Mouse (Mus musculus) heart, adult 2 months (tissue): Measurements from ENCODE around the gene Parvg. TPM values are rescaled to one million over a fixed set of nuclear protein-coding genes. Genes with fewer than 3 reads are reported as not detected.

Experiments
- DNase-seq, 2 experiments: peaks; one replicate each; pipeline ENCODE4 v3.0.0; 2021
- H3K27ac ChIP-seq: fragments of 200-600 bp; 2 replicates; pipeline ENCODE4 v1.8.1; 2022
- H3K27me3 ChIP-seq: fragments of 200-500 bp; 2 replicates; pipeline ENCODE4 v1.6.1; 2012; ENCODE audit warnings: mild to moderate bottlenecking, low read length, inconsistent platforms, mixed read lengths; ENCODE audit not compliant: control insufficient read depth, insufficient read depth
- H3K36me3 ChIP-seq: fragments of 200-500 bp; 2 replicates; pipeline ENCODE4 v1.6.1; 2012; ENCODE audit warnings: low read length, inconsistent platforms; ENCODE audit not compliant: control insufficient read depth, insufficient read depth
- H3K4me1 ChIP-seq: fragments of 200-500 bp; 2 replicates; pipeline ENCODE4 v1.6.1; 2011; ENCODE audit warnings: low read length; ENCODE audit not compliant: control insufficient read depth, insufficient read depth
- H3K4me3 ChIP-seq: fragments of 200-600 bp; 2 replicates; pipeline ENCODE4 v1.8.1; 2022
- H3K79me2 ChIP-seq: fragments of 200-500 bp; replicated peaks from 2 replicates; pipeline ENCODE4 v1.6.1; 2012; ENCODE audit warnings: mild to moderate bottlenecking, inconsistent platforms, low read length, moderate library complexity, mixed read lengths; ENCODE audit not compliant: control insufficient read depth, insufficient read depth
- H3K9ac ChIP-seq: fragments of 200-500 bp; 2 replicates; pipeline ENCODE4 v1.6.1; 2012; ENCODE audit warnings: low read depth, mild to moderate bottlenecking, control low read depth, inconsistent platforms, low read length, mixed read lengths
- CTCF ChIP-seq: fragments of 200-600 bp; IDR thresholded peaks from 2 replicates; pipeline ENCODE4 v1.8.1; 2022; ENCODE audit warnings: antibody characterized with exemption, mild to moderate bottlenecking, moderate library complexity
- EP300 ChIP-seq: fragments of 200-500 bp; IDR thresholded peaks from 2 replicates; pipeline ENCODE4 v1.6.1; 2011; ENCODE audit warnings: low read depth, low read length, control low read depth; ENCODE audit not compliant: insufficient read depth
- POLR2A ChIP-seq: fragments of 200-500 bp; IDR thresholded peaks from 2 replicates; pipeline ENCODE4 v1.6.1; 2011; ENCODE audit warnings: mild to moderate bottlenecking, low read depth, low read length, control low read depth; ENCODE audit not compliant: insufficient read depth
- WGBS: fragments of 180-500 bp; shearing (Covaris S2); methylation state at CpG from one replicate; pipeline ENCODE4 v1.1.7; 2018; 5-methylcytosine and 5-hydroxymethylcytosine counted together
- intact Hi-C: fragments of 180-260 bp; cut with DNase I; formaldehyde crosslinking; loops from one replicate; pipeline ENCODE4 v1.15.1; 2025
- polyA plus RNA-seq: library from polyadenylated mRNA; depleted of rRNA; stranded (reverse); fragments of >200 nt; gene quantifications from 2 replicates; pipeline ENCODE4 v1.2.3, GENCODE M21; 2012
- total RNA-seq, 2 experiments: library from RNA; stranded (reverse); gene quantifications; 2 replicates each; pipeline ENCODE4 v1.2.3; 2021

Parvg gene
- total and polyA plus RNA-seq, 3 experiments = 1.3 to 2.5 (median 1.9) TPM

GRCm38 (mm10) chr15:84372801-84373200, 49.0 kb downstream of the Parvg start:
- Histone ChIP-seq H3K36me3 (no peaks in the 10 kb centered on the region), H3K79me2 (no peaks in the 10 kb centered on the region), H3K27me3 (no peaks in the 10 kb centered on the region), H3K4me1 (no peaks in the 10 kb centered on the region), H3K9ac (no peak overlapping the region), H3K4me3 (no peak overlapping the region), H3K27ac (no peak overlapping the region)
- DNase-seq = no peak
- WGBS = 74% methylated on average over 5 of the region's 5 CpGs
- intact Hi-C loops = no loop called here
- TF ChIP-seq POLR2A (no peak), EP300 (no peak), CTCF (no peak)

DNA sequence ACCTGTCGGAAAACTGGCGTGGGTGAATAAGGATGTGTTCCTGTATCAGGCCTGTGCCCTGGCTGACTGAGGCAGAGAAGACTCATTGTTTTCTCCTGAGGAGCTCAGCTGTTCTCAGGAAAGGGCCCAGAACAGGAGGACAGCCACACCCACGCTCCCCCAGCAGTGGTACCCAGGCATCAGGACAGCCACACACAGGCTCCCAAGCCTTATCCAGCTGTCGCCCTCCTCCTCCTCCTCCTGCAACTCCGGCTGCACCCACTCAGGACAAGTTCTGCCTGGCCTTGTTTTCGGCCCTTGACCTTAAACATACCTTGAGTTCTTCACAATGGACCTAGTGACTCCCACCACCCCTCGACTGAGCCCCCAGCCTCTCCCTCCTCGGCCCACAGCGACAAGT, 54.9 kb downstream of the Parvg start:
- 77% methylated on average over 9 of the region's 9 CpGs for WGBS
- intact Hi-C loops = no loop called here
- no peak overlapping the region for H3K27ac ChIP-seq
- H3K36me3 ChIP-seq = no peaks in the 10 kb centered on the region
- no peaks in the 10 kb centered on the region for H3K4me1 ChIP-seq
- DNase-seq = no peak
- H3K4me3 ChIP-seq = no peak overlapping the region
- no peaks in the 10 kb centered on the region for H3K79me2 ChIP-seq
- no peak overlapping the region for H3K9ac ChIP-seq
- no peaks in the 10 kb centered on the region for H3K27me3 ChIP-seq
- TF ChIP-seq CTCF (no peak), EP300 (no peak), POLR2A (no peak)

DNA sequence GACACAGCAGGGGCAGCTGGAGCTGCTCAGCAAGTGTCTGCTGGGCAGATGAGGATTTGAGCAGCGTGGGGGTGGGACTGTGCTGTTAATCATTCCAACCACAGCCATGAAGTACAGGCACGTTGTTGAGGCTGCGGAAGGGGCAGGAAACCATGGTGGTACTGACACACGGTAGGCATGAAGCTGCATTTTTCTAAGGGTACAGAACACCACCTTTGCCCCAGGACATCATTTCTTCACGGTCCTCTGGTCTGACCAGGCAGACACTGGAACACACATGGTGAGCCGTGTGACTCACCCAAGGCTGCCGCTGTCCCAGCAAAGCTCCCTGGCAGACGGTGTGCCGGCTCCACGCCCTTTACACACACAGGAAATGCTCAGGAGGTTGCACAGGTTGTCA, 56.4 kb downstream of the Parvg start:
- Histone ChIP-seq H3K79me2 (no peaks in the 10 kb centered on the region), H3K27me3 (no peaks in the 10 kb centered on the region), H3K36me3 (no peaks in the 10 kb centered on the region), H3K4me3 (no peak overlapping the region), H3K9ac (no peak overlapping the region), H3K27ac (no peak overlapping the region), H3K4me1 (no peaks in the 10 kb centered on the region)
- TF ChIP-seq CTCF = no peak
- no peak for TF ChIP-seq POLR2A
- no peak for TF ChIP-seq EP300
- intact Hi-C loops = no loop called here
- DNase-seq = no peak
- WGBS = 65% methylated on average over 10 of the region's 10 CpGs

GRCm38 (mm10) chr15:84384066-84384465, 60.2 kb downstream of the Parvg start:
- no peak overlapping the region for H3K27ac ChIP-seq
- H3K79me2 ChIP-seq = no peaks in the 10 kb centered on the region
- 81% methylated on average over 9 of the region's 9 CpGs for WGBS
- H3K9ac ChIP-seq = no peak overlapping the region
- intact Hi-C loops = no loop called here
- DNase-seq = no peak
- H3K36me3 ChIP-seq = no peaks in the 10 kb centered on the region
- no peak overlapping the region for H3K4me3 ChIP-seq
- no peaks in the 10 kb centered on the region for H3K4me1 ChIP-seq
- TF ChIP-seq EP300 (no peak), CTCF (no peak), POLR2A (no peak)
- no peaks in the 10 kb centered on the region for H3K27me3 ChIP-seq

DNA sequence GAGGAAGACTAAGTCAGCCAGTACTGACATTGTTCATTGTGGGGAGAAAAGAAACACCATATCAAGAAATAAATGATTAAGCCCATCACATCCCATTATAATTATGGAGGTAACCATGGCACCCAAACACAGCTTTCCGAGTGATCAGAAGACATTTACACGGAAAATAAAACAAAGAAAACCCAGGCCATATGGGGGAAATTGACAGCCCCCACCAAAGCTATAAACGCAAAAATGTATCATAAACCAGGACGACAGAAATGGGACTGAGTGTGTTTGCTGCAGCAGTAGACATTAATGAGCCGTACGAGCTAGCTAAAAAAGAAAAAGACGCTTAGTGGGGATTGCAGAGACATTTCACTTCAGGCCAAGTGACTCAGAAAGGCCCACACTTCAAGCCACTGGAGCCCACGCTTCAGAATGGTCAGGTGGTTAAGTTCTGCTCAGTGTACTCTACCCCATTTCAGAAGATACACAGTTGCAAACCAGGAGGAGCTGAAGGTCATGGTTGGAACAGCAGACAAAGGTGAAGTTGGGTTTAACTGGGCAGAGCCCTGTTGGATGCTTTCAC, 62.3 kb downstream of the Parvg start:
- no peak overlapping the region for H3K4me3 ChIP-seq
- H3K27me3 ChIP-seq = no peaks in the 10 kb centered on the region
- no peak for TF ChIP-seq POLR2A
- TF ChIP-seq EP300 = no peak
- no peak for TF ChIP-seq CTCF
- WGBS = 85% methylated on average over 8 of the region's 8 CpGs
- no peak for DNase-seq
- no peaks in the 10 kb centered on the region for H3K79me2 ChIP-seq
- H3K9ac ChIP-seq = no peak overlapping the region
- no peak overlapping the region for H3K27ac ChIP-seq
- H3K4me1 ChIP-seq = no peaks in the 10 kb centered on the region
- no peaks in the 10 kb centered on the region for H3K36me3 ChIP-seq
- intact Hi-C loops = no loop called here

DNA sequence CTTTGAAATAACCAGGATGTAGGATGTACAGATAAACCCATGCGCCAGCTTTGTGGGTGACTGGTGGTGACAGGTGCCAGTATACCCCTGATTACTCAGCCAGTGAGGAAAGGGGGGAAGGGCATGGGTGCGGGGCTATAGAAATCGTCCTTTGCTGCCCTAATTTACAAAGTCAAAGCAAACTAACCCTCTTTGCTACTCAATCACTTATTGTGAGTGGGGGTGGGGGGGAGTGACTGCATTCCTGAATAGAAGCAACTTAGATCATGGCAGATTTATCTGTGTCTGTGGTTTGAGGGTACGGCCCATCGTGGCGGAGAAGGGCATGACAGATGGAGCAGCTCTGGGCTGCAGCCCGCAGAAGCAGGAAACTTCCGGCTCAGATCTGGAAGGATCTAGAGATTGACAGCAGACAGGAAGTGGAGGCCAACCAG, 64.9 kb downstream of the Parvg start:
- H3K36me3 ChIP-seq = no peaks in the 10 kb centered on the region
- H3K79me2 ChIP-seq = no peaks in the 10 kb centered on the region
- H3K4me3 ChIP-seq = no peak overlapping the region
- no peak overlapping the region for H3K27ac ChIP-seq
- no peak for TF ChIP-seq EP300
- no peak for TF ChIP-seq POLR2A
- TF ChIP-seq CTCF = no peak
- no peak for DNase-seq
- no peak overlapping the region for H3K9ac ChIP-seq
- intact Hi-C loops = no loop called here
- WGBS = 64% methylated on average over 8 of the region's 8 CpGs
- H3K4me1 ChIP-seq = no peaks in the 10 kb centered on the region
- H3K27me3 ChIP-seq = no peaks in the 10 kb centered on the region
